Mouse (Mus musculus): ENCODE measurements around the gene Gm34653.
"Not testable (repeated sequence)": the region's sequence is repeated elsewhere in the genome, so short reads cannot be mapped to it uniquely, and the experiment has no call there.

Gene Gm34653

GRCm38 (mm10) chr2:34832766-34833457 lies at the start of gene Gm34653:
Gm34653 (plus strand) TSS chr2:34833007.
- DNase-seq (ENCODE audit: low read depth, low spot score) = not testable (repeated sequence)

- DNase-seq (ENCODE audit: low read depth, low spot score) = no peak
Measured at GRCm38 (mm10) chr2:34783064-34784020, 49.5 kb upstream of the Gm34653 start.

GRCm38 (mm10) chr2:34784085-34784484 lies 48.7 kb upstream of the Gm34653 start:
- peak; percentile 48 for DNase-seq (ENCODE audit: low read depth, low spot score)

GRCm38 (mm10) chr2:34790282-34790681 lies 42.5 kb upstream of the Gm34653 start:
- no peak for DNase-seq (ENCODE audit: low read depth, low spot score)

GRCm38 (mm10) chr2:34792543-34792942 lies 40.3 kb upstream of the Gm34653 start:
- not testable (repeated sequence) for DNase-seq (ENCODE audit: low read depth, low spot score)

GRCm38 (mm10) chr2:34794511-34794910 lies 38.3 kb upstream of the Gm34653 start:
- no peak for DNase-seq (ENCODE audit: low read depth, low spot score)

GRCm38 (mm10) chr2:34795426-34795825 lies 37.4 kb upstream of the Gm34653 start:
- no peak for DNase-seq (ENCODE audit: low read depth, low spot score)

- peak; percentile 82 for DNase-seq (ENCODE audit: low read depth, low spot score)
Measured at GRCm38 (mm10) chr2:34799357-34800256, 33.2 kb upstream of the Gm34653 start, which contains the start of gene Rabepk. Rabepk (minus strand) TSS chr2:34799912.

- no peak for DNase-seq (ENCODE audit: low read depth, low spot score)
Measured at GRCm38 (mm10) chr2:34800371-34800770, 32.4 kb upstream of the Gm34653 start.

GRCm38 (mm10) chr2:34801516-34802482 lies 31.0 kb upstream of the Gm34653 start:
- DNase-seq (ENCODE audit: low read depth, low spot score) = peak; percentile 99

- DNase-seq (ENCODE audit: low read depth, low spot score) = not testable (repeated sequence)
Measured at GRCm38 (mm10) chr2:34802565-34803245, 30.1 kb upstream of the Gm34653 start.

GRCm38 (mm10) chr2:34803746-34804145 lies 29.1 kb upstream of the Gm34653 start:
- DNase-seq (ENCODE audit: low read depth, low spot score) = no peak

GRCm38 (mm10) chr2:34804172-34804571 lies 28.6 kb upstream of the Gm34653 start:
- DNase-seq (ENCODE audit: low read depth, low spot score) = no peak

GRCm38 (mm10) chr2:34804815-34805214 lies 28.0 kb upstream of the Gm34653 start:
- no peak for DNase-seq (ENCODE audit: low read depth, low spot score)

GRCm38 (mm10) chr2:34805364-34805950 lies 27.4 kb upstream of the Gm34653 start:
- no peak for DNase-seq (ENCODE audit: low read depth, low spot score)

- no peak for DNase-seq (ENCODE audit: low read depth, low spot score)
Measured at GRCm38 (mm10) chr2:34808057-34808456, 24.8 kb upstream of the Gm34653 start.

- no peak for DNase-seq (ENCODE audit: low read depth, low spot score)
Measured at GRCm38 (mm10) chr2:34809568-34809967, 23.2 kb upstream of the Gm34653 start.

- DNase-seq (ENCODE audit: low read depth, low spot score) = no peak
Measured at GRCm38 (mm10) chr2:34810775-34811174, 22.0 kb upstream of the Gm34653 start.

- no peak for DNase-seq (ENCODE audit: low read depth, low spot score)
Measured at GRCm38 (mm10) chr2:34812706-34813105, 20.1 kb upstream of the Gm34653 start.
